Mouse (Mus musculus) kidney, adult 2 months (tissue): ENCODE results near the gene Mymk. TPM values are rescaled to one million over a fixed set of nuclear protein-coding genes. Genes with fewer than 3 reads are reported as not detected.

Experiments
- DNase-seq: peaks from one replicate; pipeline ENCODE4 v3.0.0; 2021
- H3K27ac ChIP-seq: fragments of 200-500 bp; 2 replicates; pipeline ENCODE4 v1.5.1; 2012; ENCODE audit warnings: low read depth, low read length, control low read depth, inconsistent platforms; ENCODE audit not compliant: insufficient read depth
- H3K27me3 ChIP-seq: fragments of 200-500 bp; replicated peaks from 2 replicates; pipeline ENCODE4 v1.6.1; 2012; ENCODE audit warnings: mild to moderate bottlenecking, moderate library complexity, low read length, inconsistent platforms; ENCODE audit not compliant: control insufficient read depth, insufficient read depth
- H3K36me3 ChIP-seq: fragments of 200-500 bp; 2 replicates; pipeline ENCODE4 v1.6.1; 2012; ENCODE audit warnings: mild to moderate bottlenecking, moderate library complexity, low read length, inconsistent platforms; ENCODE audit not compliant: control insufficient read depth, insufficient read depth
- H3K4me1 ChIP-seq: fragments of 200-500 bp; 2 replicates; pipeline ENCODE4 v1.6.1; 2011; ENCODE audit warnings: low read length; ENCODE audit not compliant: control insufficient read depth, insufficient read depth
- H3K4me3 ChIP-seq: fragments of 200-500 bp; 2 replicates; pipeline ENCODE4 v1.5.1; 2011; ENCODE audit warnings: mild to moderate bottlenecking, low read depth, low read length, control low read depth; ENCODE audit not compliant: insufficient read depth
- CTCF ChIP-seq: fragments of 200-500 bp; conservative IDR thresholded peaks from 2 replicates; pipeline ENCODE4 v1.5.1; 2011; ENCODE audit warnings: low read depth, mild to moderate bottlenecking, control low read depth, low read length, moderate library complexity, mixed read lengths; ENCODE audit not compliant: insufficient read depth, insufficient read length
- POLR2A ChIP-seq: fragments of 200-500 bp; IDR thresholded peaks from one replicate; pipeline ENCODE4 v1.6.1; 2011; ENCODE audit warnings: low read depth, low read length, control low read depth
- WGBS: fragments of 180-500 bp; shearing (Covaris S2); methylation state at CpG from one replicate; pipeline ENCODE4 v1.1.7; 2018; 5-methylcytosine and 5-hydroxymethylcytosine counted together
- polyA plus RNA-seq: library from polyadenylated mRNA; depleted of rRNA; stranded (reverse); fragments of >200 nt; gene quantifications from 2 replicates; pipeline ENCODE4 v1.2.3, GENCODE M21; 2012

The Mymk gene
- polyA plus RNA-seq, 1 experiment, result 0.09 TPM

DNA sequence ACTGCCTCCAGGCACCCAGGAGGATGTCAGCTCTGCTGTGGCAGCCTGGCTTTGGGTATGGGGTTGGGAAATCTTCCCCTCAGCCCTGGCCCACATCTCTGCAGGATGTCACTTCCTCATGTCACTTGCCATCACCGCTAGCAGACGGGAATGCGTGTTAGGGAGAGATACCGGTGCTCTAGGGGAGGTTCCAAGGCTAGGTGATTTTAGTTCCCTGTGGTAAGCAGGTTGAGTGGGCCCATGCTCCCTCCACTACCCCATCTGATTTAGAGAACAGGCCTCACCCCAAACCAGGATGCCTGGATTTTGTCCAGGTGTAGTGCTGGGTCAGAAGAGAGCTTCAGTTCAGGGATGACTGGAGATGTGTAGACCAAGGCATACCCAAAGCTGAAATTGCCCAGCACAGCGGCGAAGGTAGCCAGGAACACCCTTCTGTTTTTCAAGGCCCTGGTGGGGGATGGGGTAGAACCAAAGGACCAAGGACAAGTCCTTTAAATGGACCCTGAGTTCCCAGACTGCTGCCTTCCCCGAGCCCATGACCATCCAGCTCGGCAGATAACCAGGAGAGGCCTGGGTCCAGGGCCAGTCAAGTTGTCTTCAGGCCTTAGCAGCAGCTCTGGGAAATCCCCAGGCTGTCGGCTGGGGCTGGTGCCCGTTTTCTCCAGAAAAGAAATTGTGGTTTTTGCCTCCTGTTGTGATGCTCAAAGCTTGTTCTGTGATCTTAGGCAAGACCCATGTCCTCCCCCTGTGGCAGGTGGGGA, 44.9 kb downstream of the Mymk start:
- no peak overlapping the region for H3K4me3 ChIP-seq
- DNase-seq, result no peak
- peaks cover 2% of the 10 kb centered on the region; the same call in 1 of the 2 replicates for H3K4me1 ChIP-seq
- H3K27ac ChIP-seq, result no peak overlapping the region
- 79% methylated on average over 10 of the region's 10 CpGs for WGBS
- TF ChIP-seq CTCF (no peak), POLR2A (no peak)
- H3K27me3 ChIP-seq, result no peaks in the 10 kb centered on the region
- H3K36me3 ChIP-seq, result no peaks in the 10 kb centered on the region

DNA sequence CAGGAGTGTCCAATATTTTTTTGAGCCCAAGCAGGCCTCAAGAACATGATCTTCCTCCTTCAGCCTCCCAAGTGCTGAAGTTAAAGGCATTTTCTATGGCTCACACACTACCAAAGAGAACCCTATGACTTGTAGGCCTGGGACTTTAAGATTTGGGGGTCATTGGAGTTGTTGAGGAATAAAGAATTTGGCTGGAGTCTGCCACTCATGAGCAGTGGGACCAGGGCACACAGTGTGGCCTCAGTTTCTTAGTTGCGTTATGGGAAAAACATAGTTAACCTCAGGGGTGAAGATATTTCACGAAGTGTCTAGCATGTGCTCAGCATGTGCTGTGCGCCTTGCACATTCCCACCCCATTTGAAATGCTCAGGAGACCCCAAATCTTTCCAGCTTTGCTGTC, 45.6 kb downstream of the Mymk start:
- Histone ChIP-seq H3K36me3 (no peaks in the 10 kb centered on the region), H3K4me1 (peaks cover 2% of the 10 kb centered on the region; the same call in 1 of the 2 replicates), H3K4me3 (no peak overlapping the region), H3K27ac (no peak overlapping the region), H3K27me3 (no peaks in the 10 kb centered on the region)
- no peak for DNase-seq
- 93% methylated on average over 3 of the region's 3 CpGs for WGBS
- no peak for TF ChIP-seq CTCF
- TF ChIP-seq POLR2A, result no peak

DNA sequence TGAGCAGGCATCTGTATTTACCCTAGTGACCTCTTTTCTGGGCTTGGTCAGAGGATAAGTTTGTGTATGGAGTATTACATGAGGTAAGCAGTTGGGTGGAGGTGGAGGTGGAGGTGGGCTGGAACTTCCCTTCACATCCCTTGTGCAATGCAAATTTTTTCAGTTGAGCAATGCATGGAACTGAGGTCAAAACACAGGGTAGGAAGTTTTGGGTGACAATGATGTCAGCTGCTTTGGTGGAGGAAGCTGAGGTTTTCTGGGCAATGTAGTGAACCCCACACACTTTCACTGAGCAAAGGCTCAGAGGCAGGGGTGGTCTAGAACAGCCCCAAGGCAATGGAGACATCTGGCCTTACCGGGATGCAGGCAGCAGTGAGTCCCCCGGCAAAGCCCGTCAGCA, 46.4 kb downstream of the Mymk start:
- Histone ChIP-seq H3K4me3 (no peak overlapping the region), H3K27ac (no peak overlapping the region), H3K36me3 (no peaks in the 10 kb centered on the region), H3K4me1 (peaks cover 2% of the 10 kb centered on the region; the same call in 1 of the 2 replicates), H3K27me3 (no peaks in the 10 kb centered on the region)
- TF ChIP-seq CTCF (no peak), POLR2A (no peak)
- WGBS, result 84% methylated on average over 3 of the region's 3 CpGs
- no peak for DNase-seq

DNA sequence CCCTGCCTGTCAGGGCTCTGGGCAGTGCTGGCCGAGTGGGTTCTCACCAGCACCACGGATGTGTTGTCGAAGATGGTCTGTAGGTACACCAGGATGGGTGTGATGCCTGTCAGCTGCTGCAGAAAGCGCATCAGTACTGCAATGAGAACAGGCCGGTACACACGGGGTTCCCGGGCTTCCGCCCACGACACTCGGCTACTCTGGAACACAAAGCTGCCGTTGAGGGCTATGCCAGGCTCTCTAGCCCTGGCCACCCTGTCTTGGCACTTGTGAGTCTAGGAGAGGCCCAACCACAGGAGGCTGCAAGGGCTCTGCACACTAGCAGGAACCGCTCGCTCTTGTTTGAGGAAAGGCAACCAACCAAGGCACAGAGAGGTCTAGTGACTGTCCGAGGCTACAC, 47.8 kb downstream of the Mymk start:
- WGBS, result 74% methylated on average over 14 of the region's 14 CpGs
- H3K36me3 ChIP-seq, result no peaks in the 10 kb centered on the region
- no peak overlapping the region for H3K4me3 ChIP-seq
- TF ChIP-seq POLR2A, result no peak
- TF ChIP-seq CTCF, result no peak
- no peak for DNase-seq
- H3K4me1 ChIP-seq, result peaks cover 2% of the 10 kb centered on the region; the same call in 1 of the 2 replicates
- H3K27ac ChIP-seq, result no peak overlapping the region
- no peaks in the 10 kb centered on the region for H3K27me3 ChIP-seq

DNA sequence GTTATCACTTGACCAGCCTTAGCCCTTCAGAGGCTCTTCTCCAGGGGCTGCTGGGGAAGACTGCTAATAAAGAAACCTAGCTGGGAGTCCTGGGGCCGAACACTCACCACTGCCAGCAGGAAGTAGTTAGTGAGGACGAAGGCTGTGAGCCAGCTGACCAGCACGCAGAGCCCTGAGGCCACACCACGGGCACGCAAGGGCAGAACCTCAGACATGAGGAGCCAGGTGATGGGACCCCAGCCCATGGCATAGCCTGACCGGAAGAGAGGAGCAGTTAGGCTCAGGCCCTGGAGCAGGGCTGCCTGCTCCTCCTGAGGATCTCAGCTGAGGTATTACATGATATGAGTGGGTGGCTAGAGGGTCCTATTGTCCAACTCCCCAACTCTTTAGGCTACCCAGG, 49.4 kb downstream of the Mymk start:
- 52% methylated on average over 6 of the region's 6 CpGs for WGBS
- Histone ChIP-seq H3K27me3 (no peaks in the 10 kb centered on the region), H3K36me3 (no peaks in the 10 kb centered on the region), H3K4me3 (no peak overlapping the region), H3K27ac (no peak overlapping the region), H3K4me1 (no peaks in the 10 kb centered on the region)
- no peak for TF ChIP-seq CTCF
- TF ChIP-seq POLR2A, result no peak
- no peak for DNase-seq

DNA sequence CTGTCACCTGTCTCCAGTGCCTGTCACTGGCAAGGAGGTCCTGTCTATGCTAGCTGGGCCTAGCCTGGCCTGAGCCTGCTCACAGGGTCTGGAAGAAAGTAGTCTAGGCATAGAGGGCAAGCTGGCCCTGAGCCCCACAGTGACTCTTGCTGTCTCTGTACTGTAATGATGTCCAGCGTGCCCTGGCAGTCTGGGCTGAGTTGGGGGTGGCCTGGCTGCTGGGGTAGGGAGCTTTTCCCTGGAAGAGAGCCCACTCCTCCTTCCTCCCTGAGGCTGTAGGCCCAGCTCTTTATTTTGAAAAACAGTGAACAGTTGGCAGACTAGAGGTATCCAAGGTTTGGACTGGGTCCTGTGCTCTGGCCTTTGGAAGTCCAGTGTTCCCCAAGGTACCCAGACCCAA, 50.9 kb downstream of the Mymk start:
- TF ChIP-seq CTCF (no peak), POLR2A (no peak)
- WGBS, result 68% methylated on average over 1 of the region's 1 CpGs
- Histone ChIP-seq H3K4me1 (no peaks in the 10 kb centered on the region), H3K36me3 (no peaks in the 10 kb centered on the region), H3K27ac (no peak overlapping the region), H3K27me3 (no peaks in the 10 kb centered on the region), H3K4me3 (no peak overlapping the region)
- DNase-seq, result no peak

DNA sequence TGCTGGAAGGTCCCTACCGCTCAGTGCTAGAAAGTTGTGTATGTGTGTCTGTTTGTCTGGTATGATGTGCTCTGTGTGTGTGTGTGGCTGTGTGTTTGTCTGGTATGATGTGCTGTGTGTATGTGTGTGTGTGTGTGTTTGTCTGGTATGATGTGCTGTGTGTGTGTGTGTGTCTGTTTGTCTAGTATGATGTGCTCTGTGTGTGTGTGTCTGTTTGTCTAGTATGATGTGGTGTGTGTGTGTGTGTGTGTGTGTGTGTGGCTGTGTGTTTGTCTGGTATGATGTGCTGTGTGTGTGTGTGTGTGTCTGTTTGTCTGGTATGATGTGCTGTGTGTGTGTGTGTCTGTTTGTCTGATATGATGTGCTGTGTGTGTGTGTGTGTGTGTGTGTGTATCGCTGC, 52.4 kb downstream of the Mymk start:
- TF ChIP-seq POLR2A (no peak), CTCF (no peak)
- no peak overlapping the region for H3K4me3 ChIP-seq
- no peaks in the 10 kb centered on the region for H3K27me3 ChIP-seq
- no peak for DNase-seq
- 94% methylated on average over 2 of the region's 2 CpGs for WGBS
- H3K27ac ChIP-seq, result no peak overlapping the region
- H3K4me1 ChIP-seq, result no peaks in the 10 kb centered on the region
- no peaks in the 10 kb centered on the region for H3K36me3 ChIP-seq
